Mouse (Mus musculus) kidney, embryonic 14.5 days (tissue): ENCODE results near the gene Zfp523. TPM values are rescaled to one million over a fixed set of nuclear protein-coding genes. Genes with fewer than 3 reads are reported as not detected.

Experiments
- ATAC-seq: fragments of 200-750 bp; cut with Nextera tagmentation; 2 replicates; pipeline ENCODE4 v1.8.0; 2017; ENCODE audit warnings: moderate number of reproducible peaks, mild to moderate bottlenecking, moderate TSS enrichment, moderate library complexity; ENCODE audit not compliant: low FRiP score, low TSS enrichment
- H3K27ac ChIP-seq: fragments of 300-500 bp; sonication (generic); 2 replicates; pipeline ENCODE4 v1.5.1; 2014; ENCODE audit warnings: low read depth, mild to moderate bottlenecking, low read length, moderate library complexity, mixed read lengths
- H3K27me3 ChIP-seq: fragments of 300-500 bp; sonication (generic); 2 replicates; pipeline ENCODE4 v1.6.1; 2014; ENCODE audit warnings: mild to moderate bottlenecking, low read length; ENCODE audit not compliant: control insufficient read depth, insufficient read depth
- H3K36me3 ChIP-seq: fragments of 300-500 bp; sonication (generic); 2 replicates; pipeline ENCODE4 v1.6.1; 2014; ENCODE audit warnings: low read length, mixed read lengths; ENCODE audit not compliant: control insufficient read depth, insufficient read depth
- H3K4me1 ChIP-seq: fragments of 300-500 bp; sonication (generic); 2 replicates; pipeline ENCODE4 v1.6.1; 2014; ENCODE audit warnings: low read length, mixed read lengths; ENCODE audit not compliant: control insufficient read depth, insufficient read depth
- H3K4me2 ChIP-seq: fragments of 300-500 bp; sonication (generic); replicated peaks from 2 replicates; pipeline ENCODE4 v1.6.1; 2014; ENCODE audit warnings: low read depth, mild to moderate bottlenecking, low read length
- H3K4me3 ChIP-seq: fragments of 300-500 bp; sonication (generic); 2 replicates; pipeline ENCODE4 v1.5.1; 2014; ENCODE audit warnings: mild to moderate bottlenecking, low read length
- H3K9ac ChIP-seq: fragments of 300-500 bp; sonication (generic); 2 replicates; pipeline ENCODE4 v1.6.1; 2014; ENCODE audit warnings: low read depth, mild to moderate bottlenecking, low read length, moderate library complexity
- H3K9me3 ChIP-seq: fragments of 300-500 bp; sonication (generic); 2 replicates; pipeline ENCODE4 v1.6.1; 2016; ENCODE audit warnings: low read length; ENCODE audit not compliant: control insufficient read depth
- WGBS: fragments of 180-500 bp; shearing (Covaris S2); extraction: QIAGEN DNeasy Blood & Tissue Kit; methylation state at CpG from one replicate; pipeline ENCODE4 v1.1.7; 2014; 5-methylcytosine and 5-hydroxymethylcytosine counted together
- polyA plus RNA-seq: library from polyadenylated mRNA; unstranded; fragments of >200 nt; fragmentation: Nextera tagmentation; extraction: Ambion mirVana; gene quantifications from 2 replicates; pipeline ENCODE4 v1.2.1, GENCODE M21; 2014

Zfp523 gene
- polyA plus RNA-seq, 1 experiment from 2014 or later, result 39.7 TPM

- H3K4me1 ChIP-seq, result peaks cover 24% of the 10 kb centered on the region
- H3K9me3 ChIP-seq, result no peaks in the 10 kb centered on the region
- no peak overlapping the region for H3K9ac ChIP-seq
- H3K4me3 ChIP-seq, result no peak overlapping the region
- peaks cover 16% of the 10 kb centered on the region for H3K36me3 ChIP-seq
- no peak for ATAC-seq
- no peak overlapping the region for H3K4me2 ChIP-seq
- H3K27ac ChIP-seq, result no peak overlapping the region
- 78% methylated on average over 12 of the region's 12 CpGs for WGBS
- H3K27me3 ChIP-seq, result no peaks in the 10 kb centered on the region
Observed at GRCm38 (mm10) chr17:28150456-28150855, 26.5 kb upstream of the Zfp523 start.

DNA sequence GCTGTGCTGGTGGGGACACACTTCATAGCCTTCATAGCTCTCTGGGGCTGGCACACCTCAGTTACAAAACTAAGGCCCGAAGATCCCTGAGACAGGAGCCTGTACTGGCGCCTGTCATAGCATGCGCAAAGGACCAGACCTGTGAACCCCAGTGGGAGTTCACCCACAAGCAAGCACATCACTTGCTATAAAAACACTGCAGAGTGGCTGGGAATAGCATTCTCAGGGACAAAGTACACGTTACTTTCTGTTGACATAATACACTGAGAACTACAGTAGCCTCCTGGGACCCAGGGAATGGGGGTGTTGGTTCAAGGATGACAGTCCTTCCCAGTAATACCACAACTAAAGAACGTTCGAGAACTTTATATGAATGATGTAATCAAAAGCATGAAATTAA, 23.8 kb upstream of the Zfp523 start:
- ATAC-seq, result no peak
- Histone ChIP-seq H3K4me1 (peaks cover 6% of the 10 kb centered on the region; the same call in 1 of the 2 replicates), H3K9ac (no peak overlapping the region), H3K36me3 (peaks cover 32% of the 10 kb centered on the region), H3K4me3 (no peak overlapping the region), H3K9me3 (no peaks in the 10 kb centered on the region), H3K4me2 (no peak overlapping the region), H3K27ac (no peak overlapping the region), H3K27me3 (no peaks in the 10 kb centered on the region)
- WGBS, result 72% methylated on average over 6 of the region's 6 CpGs

DNA sequence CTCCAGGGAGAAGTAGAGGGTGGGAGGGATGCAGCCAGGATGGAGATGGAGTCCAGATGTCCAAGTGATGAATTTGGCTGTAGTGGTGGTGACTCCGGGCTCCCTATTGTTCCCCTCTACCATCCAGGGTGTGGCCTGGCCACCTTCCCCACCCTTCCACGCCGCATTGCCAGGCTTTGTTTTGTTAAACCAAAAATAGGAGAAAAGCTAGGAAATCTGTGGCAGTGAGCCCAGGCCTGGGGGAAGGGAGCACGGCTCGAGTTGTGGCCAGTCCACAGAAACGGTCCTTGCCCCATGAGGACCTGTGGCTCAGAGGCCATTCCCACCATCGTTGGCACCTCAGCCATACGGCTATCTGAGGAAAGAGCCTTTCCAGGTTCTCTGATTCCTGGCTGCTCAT, 22.0 kb upstream of the Zfp523 start:
- Histone ChIP-seq H3K4me1 (no peaks in the 10 kb centered on the region), H3K27ac (no peak overlapping the region), H3K36me3 (peaks cover 32% of the 10 kb centered on the region), H3K27me3 (no peaks in the 10 kb centered on the region), H3K4me2 (no peak overlapping the region), H3K9me3 (no peaks in the 10 kb centered on the region), H3K4me3 (no peak overlapping the region), H3K9ac (no peak overlapping the region)
- ATAC-seq, result no peak
- 87% methylated on average over 8 of the region's 8 CpGs for WGBS

DNA sequence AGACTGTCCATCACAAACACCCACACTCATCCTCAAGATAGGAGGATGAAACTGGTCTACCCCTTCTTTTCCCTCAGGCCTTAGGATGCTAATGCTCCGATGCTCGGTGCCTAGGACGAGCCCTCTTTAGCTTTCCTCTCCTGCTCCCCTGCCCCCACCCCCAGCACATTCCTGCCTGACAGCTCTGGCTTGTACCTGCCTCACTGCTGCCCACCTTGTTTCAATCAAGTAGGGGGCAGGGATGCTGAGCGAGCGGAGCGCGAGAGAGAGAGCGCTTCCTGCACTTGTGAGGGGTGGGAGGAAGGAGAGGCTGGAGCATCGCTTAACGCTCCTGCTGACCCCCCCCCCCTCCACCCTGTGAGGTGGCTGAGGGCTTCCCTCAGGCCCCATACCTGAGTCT, 16.6 kb upstream of the Zfp523 start:
- peaks cover 39% of the 10 kb centered on the region; the same call in 1 of the 2 replicates for H3K36me3 ChIP-seq
- H3K4me3 ChIP-seq, result no peak overlapping the region
- no peaks in the 10 kb centered on the region for H3K9me3 ChIP-seq
- no peaks in the 10 kb centered on the region for H3K27me3 ChIP-seq
- no peak overlapping the region for H3K4me2 ChIP-seq
- H3K27ac ChIP-seq, result no peak overlapping the region
- H3K9ac ChIP-seq, result no peak overlapping the region
- H3K4me1 ChIP-seq, result peaks cover 9% of the 10 kb centered on the region; the same call in 1 of the 2 replicates
- no peak for ATAC-seq
- 18% methylated on average over 10 of the region's 10 CpGs for WGBS

DNA sequence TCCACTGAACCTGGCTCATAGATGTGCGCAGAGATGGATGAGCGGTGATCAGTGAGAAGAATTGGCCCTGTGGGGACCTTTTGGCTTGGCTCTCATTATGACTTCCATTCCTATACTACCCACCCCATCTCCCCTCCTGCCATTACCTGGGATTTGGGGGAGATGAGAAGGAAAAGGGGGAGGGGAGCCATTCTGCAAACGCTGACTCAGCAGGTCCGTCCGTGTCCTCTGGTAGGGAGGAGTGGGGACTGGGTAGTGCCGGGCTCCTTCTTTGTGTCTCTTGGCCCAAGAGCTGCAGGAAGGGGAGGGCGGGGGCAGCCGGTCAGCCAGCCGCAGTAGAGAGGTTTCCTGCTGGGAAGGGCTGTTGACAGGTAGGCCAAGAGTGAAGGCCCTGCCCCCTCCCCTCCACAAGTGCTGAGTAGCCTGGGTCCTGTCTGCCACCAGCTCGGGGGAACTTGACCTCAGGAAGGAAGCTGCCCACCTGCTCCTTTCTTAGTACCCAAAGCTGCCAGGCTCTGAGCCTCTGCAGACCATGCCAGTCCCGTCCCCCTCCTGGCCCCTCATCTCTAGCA, 15.5 kb upstream of the Zfp523 start:
- Histone ChIP-seq H3K4me2 (no peak overlapping the region), H3K36me3 (peaks cover 43% of the 10 kb centered on the region; the same call in 1 of the 2 replicates), H3K4me1 (peaks cover 9% of the 10 kb centered on the region; the same call in 1 of the 2 replicates), H3K4me3 (no peak overlapping the region), H3K27me3 (no peaks in the 10 kb centered on the region), H3K9ac (no peak overlapping the region), H3K27ac (no peak overlapping the region), H3K9me3 (no peaks in the 10 kb centered on the region)
- 32% methylated on average over 11 of the region's 11 CpGs for WGBS
- ATAC-seq, result no peak

GRCm38 (mm10) chr17:28163666-28164065, 13.3 kb upstream of the Zfp523 start:
- Histone ChIP-seq H3K4me2 (no peak overlapping the region), H3K9me3 (no peaks in the 10 kb centered on the region), H3K27me3 (no peaks in the 10 kb centered on the region), H3K9ac (no peak overlapping the region), H3K27ac (no peak overlapping the region), H3K4me3 (no peak overlapping the region), H3K36me3 (peaks cover 52% of the 10 kb centered on the region; the same call in 1 of the 2 replicates), H3K4me1 (peaks cover 9% of the 10 kb centered on the region; the same call in 1 of the 2 replicates)
- ATAC-seq, result peak; percentile 67
- WGBS, result 10% methylated on average over 6 of the region's 6 CpGs

DNA sequence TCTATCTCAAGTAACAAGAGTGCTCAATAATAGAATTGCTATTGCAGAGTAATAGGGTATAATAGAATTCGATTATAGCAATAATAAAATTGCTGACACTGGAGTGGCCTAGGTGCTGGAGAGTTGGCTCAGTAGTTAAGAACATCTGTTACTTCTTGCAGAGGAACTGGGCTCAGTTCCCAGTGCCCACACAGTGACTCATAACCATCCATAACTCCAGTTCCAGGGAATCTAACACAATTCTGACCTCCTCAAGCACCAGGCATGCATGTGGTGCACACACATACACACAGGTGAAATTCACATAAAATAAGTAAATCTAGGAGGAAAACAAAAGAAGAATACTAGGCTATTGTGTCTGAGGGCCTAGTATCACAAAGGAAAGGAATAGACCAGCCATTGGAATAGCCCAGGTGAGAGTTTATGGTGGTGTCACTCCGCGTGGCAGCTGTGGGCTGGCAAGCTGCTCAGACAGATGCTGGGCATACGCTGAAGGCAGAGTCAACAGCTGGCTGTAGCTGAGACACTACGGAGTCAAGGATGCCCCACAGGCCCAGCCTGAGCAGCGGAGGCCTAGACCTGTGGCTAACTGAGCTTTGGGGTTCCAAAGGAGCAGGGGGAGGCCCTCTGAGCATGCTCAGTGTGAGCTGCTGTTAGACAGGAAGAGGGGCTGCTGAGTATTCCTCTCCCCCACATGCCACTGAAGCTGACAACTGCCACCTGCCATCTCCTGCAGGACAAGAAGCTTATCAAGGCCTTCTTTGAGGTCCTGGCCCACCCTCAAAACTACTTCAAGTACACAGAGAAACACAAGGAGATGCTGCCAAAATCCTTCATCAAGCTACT, 6.2 kb upstream of the Zfp523 start:
- H3K9ac ChIP-seq, result no peak overlapping the region
- H3K27me3 ChIP-seq, result no peaks in the 10 kb centered on the region
- no peak overlapping the region for H3K4me3 ChIP-seq
- peak overlapping the region; percentile 42; the same call in 1 of the 2 replicates for H3K27ac ChIP-seq
- ATAC-seq, result no peak
- H3K36me3 ChIP-seq, result peaks cover 50% of the 10 kb centered on the region; the same call in 1 of the 2 replicates
- H3K4me1 ChIP-seq, result peaks cover 21% of the 10 kb centered on the region
- H3K4me2 ChIP-seq, result no peak overlapping the region
- 63% methylated on average over 6 of the region's 6 CpGs for WGBS
- no peaks in the 10 kb centered on the region for H3K9me3 ChIP-seq

DNA sequence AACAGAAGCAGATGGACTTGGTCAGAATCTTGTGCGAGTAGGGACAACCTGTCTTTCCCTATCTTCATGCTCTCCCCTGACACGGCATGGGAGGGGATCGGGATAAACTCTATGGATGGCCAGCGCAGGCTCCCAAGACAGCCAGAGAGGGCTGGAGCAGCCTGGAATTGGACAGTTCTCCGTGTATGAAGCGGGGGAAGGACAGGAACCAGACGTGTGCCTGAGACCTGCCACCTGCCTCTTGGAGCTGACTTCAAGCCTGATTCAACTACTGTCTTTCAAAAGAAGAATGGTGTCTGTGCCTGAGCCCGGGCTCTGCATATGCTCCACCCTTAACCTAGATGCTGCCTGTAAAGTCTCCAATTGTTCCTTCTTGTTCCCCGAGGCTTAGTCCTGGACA, 4.2 kb upstream of the Zfp523 start:
- ATAC-seq, result no peak
- H3K27me3 ChIP-seq, result no peaks in the 10 kb centered on the region
- peak overlapping the region; percentile 39; the same call in 1 of the 2 replicates for H3K27ac ChIP-seq
- peaks cover 32% of the 10 kb centered on the region; the same call in 1 of the 2 replicates for H3K36me3 ChIP-seq
- peak overlapping the region; percentile 44; the same call in 1 of the 2 replicates for H3K9ac ChIP-seq
- no peak overlapping the region; the same call in 1 of the 2 replicates for H3K4me2 ChIP-seq
- H3K4me3 ChIP-seq, result no peak overlapping the region
- H3K4me1 ChIP-seq, result peaks cover 27% of the 10 kb centered on the region
- no peaks in the 10 kb centered on the region for H3K9me3 ChIP-seq
- 31% methylated on average over 9 of the region's 9 CpGs for whole genome bisulfite sequencing

DNA sequence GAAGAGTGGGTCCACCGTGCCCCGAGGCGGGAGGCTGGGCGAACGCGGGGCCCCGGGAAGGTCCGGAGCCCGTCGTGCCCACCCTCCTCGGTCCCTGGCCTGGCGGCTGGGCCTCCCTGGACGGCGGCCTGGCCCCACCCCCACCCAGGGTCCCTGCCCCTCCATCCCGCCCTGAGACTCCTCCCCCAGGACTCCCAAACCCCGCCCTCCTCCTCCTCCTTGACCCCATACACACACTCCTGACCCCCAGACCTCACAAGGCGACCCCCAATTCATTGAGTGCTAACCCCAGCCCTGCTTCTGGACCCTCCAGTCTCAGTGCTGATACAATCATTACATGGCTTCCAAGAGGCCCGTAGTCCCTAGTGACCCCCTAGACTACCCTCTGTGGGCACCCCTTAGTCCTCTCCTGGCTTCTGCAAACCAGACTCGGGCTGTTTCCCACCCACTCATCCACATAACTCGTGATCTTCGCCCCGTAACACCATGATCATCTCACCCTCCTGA, 664 bp downstream of the Zfp523 start:
- Histone ChIP-seq H3K4me1 (peaks cover 25% of the 10 kb centered on the region), H3K9ac (peak overlapping the region; percentile 97), H3K36me3 (peaks cover 2% of the 10 kb centered on the region; the same call in 1 of the 2 replicates), H3K27me3 (no peaks in the 10 kb centered on the region), H3K4me3 (peak overlapping the region; percentile 87), H3K4me2 (peak overlapping the region; percentile 94), H3K27ac (peak overlapping the region; percentile 94), H3K9me3 (no peaks in the 10 kb centered on the region)
- WGBS, result 11% methylated on average over 11 of the region's 22 CpGs
- ATAC-seq, result peak; percentile 78
